Mouse (Mus musculus) erythroblast, embryonic 14.5 days (primary cell): ENCODE measurements around the gene Rpl36al.

Experiments
- GATA1 ChIP-seq: IDR thresholded peaks from 2 replicates; pipeline ENCODE4 v1.6.1; 2012; ENCODE audit warnings: low read length, inconsistent platforms, mixed read lengths
- TAL1 ChIP-seq: IDR thresholded peaks from 3 replicates; pipeline ENCODE4 v1.6.1; 2012; ENCODE audit warnings: low read length, inconsistent platforms, mixed read lengths

- TF ChIP-seq TAL1 (no peak), GATA1 (no peak)
Measured at GRCm38 (mm10) chr12:69139841-69140240, 44.0 kb downstream of the Rpl36al start.
